Mouse (Mus musculus) frontal cortex, postnatal 14 days (tissue): Measurements from ENCODE around the gene Dnaja4.

ENCODE experiments used
- DNase-seq, 2 experiments: peaks; one replicate each; pipeline ENCODE4 v3.0.0; 2022; ENCODE audit warnings: low spot score in 2 of 2

Dnaja4 gene

GRCm38 (mm10) chr9:54699345-54700173, 886 bp downstream of the Dnaja4 start:
- peak; percentile 66 to 73 for DNase-seq

GRCm38 (mm10) chr9:54700174-54700475, 1.5 kb downstream of the Dnaja4 start:
- no peak for DNase-seq

DNA sequence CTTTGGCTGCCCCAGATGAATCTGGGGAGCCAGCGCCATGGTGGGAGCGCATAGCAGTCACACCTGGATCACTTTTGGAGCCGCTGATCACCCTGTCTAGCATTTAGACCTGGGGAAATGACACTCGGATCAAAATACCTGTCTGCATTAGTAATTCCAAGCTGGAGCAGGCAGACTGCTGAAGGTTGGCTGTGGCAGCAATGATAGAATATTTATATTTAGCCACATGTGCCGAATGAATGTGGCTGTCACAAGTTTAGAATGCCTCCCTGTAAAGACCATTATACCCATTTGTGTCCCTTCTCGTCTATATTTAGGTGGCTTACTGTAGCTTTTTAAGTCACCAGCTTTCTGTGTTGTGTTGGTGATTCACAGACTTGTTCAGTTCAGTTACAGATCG, 2.1 kb downstream of the Dnaja4 start:
- no peak for DNase-seq

- no peak for DNase-seq
These were observed 3.9 kb downstream of the Dnaja4 start for GRCm38 (mm10) chr9:54702581-54702980.

- no peak for DNase-seq
These were observed 5.7 kb downstream of the Dnaja4 start for GRCm38 (mm10) chr9:54704361-54704760.

DNA sequence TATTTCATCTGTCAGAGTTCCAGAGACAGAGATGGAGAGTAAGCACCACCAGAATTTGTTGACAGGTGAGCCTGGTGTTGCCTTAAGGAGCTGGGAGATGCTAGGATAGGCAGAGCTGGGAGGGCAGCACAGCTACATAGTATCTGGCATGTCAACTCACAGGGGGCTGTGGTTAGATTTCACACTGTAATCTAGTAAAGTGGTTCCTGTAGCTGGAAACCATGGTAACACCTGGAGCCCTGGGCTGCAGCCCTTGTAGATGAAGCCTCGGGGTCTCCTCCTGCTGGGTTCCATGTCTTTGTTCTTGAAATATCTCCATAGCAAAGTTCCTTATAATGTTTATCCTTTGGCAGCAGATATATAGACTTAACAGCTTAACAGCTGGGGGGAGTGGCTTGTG, 6.9 kb downstream of the Dnaja4 start:
- DNase-seq, result no peak

- no peak for DNase-seq
These were observed 8.8 kb downstream of the Dnaja4 start for GRCm38 (mm10) chr9:54707288-54707999.

DNA sequence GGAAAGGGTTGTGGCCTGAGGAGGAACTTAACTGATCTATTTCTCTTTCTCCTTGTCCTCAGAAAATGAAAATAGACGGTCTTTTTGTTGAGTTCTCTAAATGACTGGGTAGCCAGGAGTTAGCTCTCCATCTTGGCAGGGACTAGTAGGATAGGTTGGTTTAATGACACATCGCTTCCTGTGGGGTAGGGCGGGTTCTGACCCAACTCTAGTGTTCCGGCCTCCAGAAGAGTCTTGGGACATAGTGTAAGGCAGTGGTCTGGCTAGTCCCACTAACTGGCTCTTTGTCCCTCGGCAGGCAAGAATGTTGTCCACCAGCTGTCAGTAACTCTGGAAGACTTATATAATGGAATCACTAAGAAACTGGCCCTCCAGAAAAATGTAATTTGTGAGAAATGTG, 9.4 kb downstream of the Dnaja4 start:
- DNase-seq, result no peak

DNA sequence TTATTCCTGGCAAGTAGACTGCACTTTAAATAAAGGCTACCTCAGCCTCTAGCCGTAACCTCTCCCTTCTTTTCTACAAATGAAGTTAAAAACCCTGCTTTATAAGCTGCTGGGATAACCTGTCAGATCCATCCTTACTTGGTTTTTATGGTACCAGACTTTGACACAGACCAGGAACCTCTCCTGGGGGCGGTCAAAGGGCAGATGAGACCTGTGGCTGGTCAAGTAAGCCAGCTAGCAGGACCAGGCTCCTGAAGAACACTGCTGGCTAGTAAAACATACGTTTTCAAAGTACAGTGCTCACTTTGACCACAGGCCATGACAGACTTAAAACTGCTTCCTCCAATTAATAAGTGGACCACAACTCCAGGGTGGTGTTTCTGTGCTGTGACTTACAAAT, 17.1 kb downstream of the Dnaja4 start:
- no peak for DNase-seq

DNA sequence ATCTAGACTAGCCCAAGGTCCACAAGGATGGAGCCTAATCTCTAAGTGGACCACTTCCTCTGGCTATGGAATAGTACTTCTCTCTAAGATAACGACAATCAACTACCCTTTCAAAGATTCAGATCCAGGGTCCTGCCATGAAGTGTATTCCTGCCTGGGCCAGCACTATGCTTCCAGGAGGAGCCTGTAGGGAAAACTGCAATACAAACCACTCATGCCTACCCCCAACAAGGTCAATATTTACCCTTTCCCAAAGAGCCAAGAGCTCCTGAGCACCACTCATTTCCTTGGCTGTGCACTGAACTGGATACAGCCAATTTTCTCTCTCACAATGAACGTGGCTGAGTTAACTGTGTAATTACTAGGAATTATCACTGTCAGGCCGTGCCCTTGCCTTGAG, 18.9 kb downstream of the Dnaja4 start:
- DNase-seq, result no peak

GRCm38 (mm10) chr9:54722156-54722555, 23.5 kb downstream of the Dnaja4 start:
- DNase-seq, result no peak

DNA sequence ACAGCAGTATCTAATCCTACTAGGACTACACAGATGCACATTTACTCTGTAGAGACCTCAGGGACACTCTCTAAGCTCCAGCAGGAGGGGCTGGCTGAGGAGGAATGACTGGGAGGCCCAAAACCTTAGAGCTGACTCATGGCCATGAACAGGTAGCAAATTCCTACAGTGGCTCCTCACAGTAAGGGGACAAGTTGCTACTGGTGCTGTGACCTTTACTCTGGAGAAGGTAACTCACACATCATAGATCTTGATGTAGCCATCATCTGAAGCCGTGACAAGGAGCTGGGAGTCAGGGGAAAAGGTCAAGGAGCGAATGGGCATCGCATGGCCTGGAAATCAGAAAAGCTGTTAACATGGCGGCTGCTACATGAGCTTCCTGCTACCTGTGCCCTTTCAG, 23.9 kb downstream of the Dnaja4 start:
- no peak for DNase-seq

- DNase-seq, result no peak
These were observed 27.6 kb downstream of the Dnaja4 start for GRCm38 (mm10) chr9:54726315-54726714.

GRCm38 (mm10) chr9:54732122-54732521, 33.4 kb downstream of the Dnaja4 start:
- no peak for DNase-seq

DNA sequence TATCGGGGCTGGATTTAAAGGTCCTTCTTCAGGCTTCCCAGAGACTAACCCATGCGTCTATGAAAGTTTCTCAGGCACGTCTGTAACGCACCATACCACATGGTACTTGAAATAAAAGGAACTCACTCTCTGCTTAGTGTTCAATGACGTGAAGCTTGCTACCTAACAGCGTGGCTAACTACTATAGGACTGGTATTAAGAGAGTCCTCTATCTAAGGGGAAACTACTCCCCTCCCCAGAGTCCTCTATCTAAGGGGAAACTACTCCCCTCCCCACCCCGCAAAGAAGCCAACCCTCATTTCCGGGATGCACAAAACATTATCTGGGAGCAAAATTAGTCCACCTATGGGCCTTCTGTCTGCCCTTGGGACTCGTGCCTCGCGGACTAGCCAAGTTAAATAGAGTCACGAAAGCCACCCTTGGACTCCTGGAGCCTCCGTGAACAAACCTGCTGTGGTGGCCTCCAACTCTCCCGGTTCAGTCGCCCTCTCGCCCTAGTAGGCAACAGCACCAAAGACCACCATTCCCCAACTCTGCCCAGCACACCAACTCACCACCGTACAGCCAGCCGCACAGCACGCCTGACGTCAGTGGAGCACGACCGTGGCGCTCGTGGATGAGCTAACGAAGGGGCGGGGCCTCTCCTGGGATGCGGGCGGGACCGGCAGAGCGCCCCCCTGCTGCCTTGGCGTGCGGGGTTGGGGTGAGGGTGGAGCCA, 35.4 kb downstream of the Dnaja4 start, which contains the start of gene Wdr61:
Gene Wdr61 (minus strand): TSS at position 599 of the 718 bp plus-strand sequence.
- DNase-seq, result peak; percentile 91 to 95

- no peak for DNase-seq
These were observed 36.1 kb downstream of the Dnaja4 start for GRCm38 (mm10) chr9:54734639-54735252.

DNA sequence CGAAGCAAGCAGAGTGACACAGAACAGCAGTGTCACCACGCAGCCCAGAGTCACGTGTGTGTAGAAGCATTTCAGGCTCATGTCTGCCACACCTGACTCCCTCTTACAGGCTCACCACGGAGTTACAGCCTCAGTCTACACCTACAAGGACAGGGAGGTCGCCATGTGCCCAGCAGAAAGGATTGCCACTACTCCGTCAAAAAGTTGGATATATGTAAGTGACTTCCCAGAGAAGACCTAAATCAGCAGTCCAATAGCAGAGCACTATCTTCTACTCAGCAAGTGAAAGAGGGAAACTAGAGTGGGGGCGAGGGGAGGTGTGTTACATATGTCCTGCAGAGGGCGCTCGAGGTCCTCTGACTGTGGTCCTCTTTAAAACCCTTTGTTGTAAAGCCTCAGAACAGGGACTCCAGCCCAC, 37.6 kb downstream of the Dnaja4 start:
- DNase-seq, result peak in 1 of 2 experiments; percentile 23

DNA sequence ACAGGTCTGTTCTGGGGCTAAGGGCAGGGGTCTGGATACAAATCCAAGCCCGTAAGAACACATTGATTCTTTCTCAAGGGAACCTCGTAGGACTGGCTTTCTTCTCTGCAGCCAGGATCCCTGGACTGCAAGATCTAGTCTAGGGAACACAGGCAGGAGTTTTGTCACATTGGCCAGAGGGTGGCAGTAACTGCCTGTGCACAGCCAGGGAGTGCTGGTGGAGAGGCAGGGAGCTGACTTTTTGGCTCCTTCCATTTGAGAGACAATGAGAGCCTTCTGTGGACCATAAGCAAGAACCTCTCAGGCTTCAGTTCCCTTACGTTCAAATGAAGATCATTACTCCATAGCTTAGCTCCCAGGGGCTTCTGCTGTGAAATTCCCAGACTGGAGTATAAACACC, 39.7 kb downstream of the Dnaja4 start:
- peak; percentile 43 for DNase-seq

DNA sequence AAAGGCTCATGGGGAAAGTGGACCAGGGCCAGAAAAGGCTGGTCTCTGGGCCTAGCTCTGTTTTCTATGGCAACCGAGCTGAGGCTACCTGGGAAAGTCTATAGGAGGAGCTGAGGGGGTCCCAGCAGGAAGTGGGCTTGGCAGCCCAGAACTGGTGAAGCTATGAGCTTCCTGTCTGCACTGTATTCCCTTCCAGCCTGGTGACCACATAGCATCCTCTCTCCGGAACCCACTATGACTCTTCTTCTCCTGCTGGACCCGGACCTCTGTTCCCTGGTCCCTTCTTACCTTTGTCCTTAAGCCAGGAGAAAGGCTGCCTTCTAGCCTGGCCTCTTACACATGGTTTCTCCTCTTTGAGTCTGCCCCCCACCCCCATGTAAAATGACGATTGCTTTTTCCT, 45.2 kb downstream of the Dnaja4 start:
- no peak for DNase-seq

DNA sequence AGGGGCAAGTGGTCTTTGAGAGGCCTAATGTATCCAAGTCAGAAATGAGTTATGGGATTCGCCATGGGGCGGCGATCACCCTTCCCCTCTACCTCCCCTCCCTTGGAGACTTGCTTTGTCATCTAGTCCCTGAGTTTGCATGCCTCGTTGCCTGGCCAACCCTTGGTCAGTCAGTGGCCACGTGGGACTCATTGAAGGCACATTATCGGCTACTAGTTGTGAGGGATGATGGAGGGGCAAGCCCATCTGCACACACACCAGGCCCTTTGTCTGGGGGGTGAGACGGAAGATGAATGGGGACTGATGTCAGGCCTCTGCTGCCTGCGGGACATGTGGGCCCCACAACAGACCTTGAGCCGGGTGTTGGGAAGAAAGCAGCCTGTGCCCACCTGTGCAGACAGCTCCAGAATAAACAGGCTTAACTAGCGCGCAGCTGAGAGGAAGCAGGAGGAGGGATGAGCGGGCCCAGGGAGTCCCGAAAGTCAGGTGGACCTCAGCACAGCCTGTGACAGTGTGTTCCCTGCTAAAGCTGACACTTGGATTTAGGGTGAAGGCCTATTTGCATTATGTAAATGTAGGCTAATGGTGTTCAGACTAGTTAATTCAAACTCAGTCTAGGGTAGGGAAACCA, 47.2 kb downstream of the Dnaja4 start:
- DNase-seq, result no peak

DNA sequence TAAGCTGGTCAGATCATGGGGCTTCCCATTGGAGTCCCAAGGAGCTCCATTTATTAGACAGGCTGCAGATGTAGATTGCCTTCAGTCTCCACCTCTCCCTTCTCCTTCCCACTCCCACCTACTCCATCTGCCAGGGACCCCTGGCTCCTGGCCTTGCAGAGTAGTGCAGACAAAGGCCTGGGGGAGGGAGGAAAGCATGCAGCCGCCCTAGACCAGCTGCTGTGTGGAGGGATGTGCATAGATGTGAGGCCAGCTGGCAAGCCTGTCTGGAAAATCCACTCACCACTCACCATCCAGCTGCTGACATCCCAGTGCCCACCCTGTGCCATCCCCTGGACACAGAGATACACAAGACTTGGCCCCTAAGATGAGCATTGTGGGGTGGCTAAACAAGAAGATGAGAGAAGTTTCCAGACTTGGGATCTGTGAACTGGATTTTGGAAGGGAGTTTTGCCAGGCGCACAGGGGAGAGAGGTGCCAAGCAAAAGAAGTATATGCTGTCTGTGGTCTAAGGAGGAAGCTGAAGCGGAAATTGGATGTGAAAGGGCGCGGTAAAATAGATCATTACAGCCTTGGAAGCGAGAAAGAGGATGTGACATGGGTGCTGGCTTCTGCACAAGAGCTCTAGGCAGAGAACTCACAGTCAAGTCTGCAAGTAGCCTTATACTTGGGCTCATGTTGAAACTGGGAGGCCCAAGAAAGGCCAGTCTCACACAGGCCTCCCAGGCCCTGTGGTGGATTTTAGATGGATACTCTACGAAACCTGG, 51.7 kb downstream of the Dnaja4 start:
- DNase-seq, result no peak
